7 mouse cellular contexts compared by ENCODE assay signal in the genomic region with DNA sequence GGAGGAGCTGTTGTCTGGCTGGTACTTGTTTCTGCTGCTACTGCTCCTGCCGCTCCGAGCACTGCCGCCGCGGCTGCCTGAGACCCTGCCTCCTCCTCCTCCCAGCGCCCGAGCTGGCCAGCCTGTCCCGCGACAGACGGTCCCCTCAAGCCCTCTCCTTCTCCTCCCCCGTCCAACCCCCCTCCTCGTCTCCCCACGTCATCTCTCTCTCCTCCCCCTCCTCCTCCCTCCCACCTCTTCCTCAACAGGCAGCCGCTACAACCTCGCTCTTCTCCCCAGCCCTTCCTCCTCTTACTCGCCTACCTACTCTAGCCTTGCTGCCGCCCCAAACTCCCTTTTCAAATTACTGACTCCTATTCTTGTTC. TPM values are rescaled to one million over a fixed set of nuclear protein-coding genes. Genes with fewer than 3 reads are reported as not detected.
DNase-seq lines count a peak whose midpoint lies in the region; ATAC-seq lines count a peak whose summit lies in the region.

A gene (minus strand): TSS at position 152 of the 365 bp plus-strand sequence.

- peak within 1 kb of the TSS; percentile 86 for H3K4me2 ChIP-seq in intestine, embryonic 16.5 days (ENCODE audit: low read depth, low read length)

- ATAC-seq in granulocyte monocyte progenitor cell, adult 5-6 weeks (replicated peaks; ENCODE audit: poor library complexity, severe bottlenecking) = peak; percentile 94
- ATAC-seq in intestine, embryonic 16.5 days = peak; percentile 89

- no peaks in the 10 kb centered on the region for H3K36me3 ChIP-seq in intestine, embryonic 16.5 days (ENCODE audit: control insufficient read depth, insufficient read depth, low read length)
- H3K36me3 ChIP-seq in midbrain, embryonic 10.5 days = no peaks in the 10 kb centered on the region

- peak within 1 kb of the TSS; percentile 70 for H3K27ac ChIP-seq in intestine, embryonic 16.5 days (ENCODE audit: low read length)
- peak within 1 kb of the TSS; percentile 84 for H3K27ac ChIP-seq in midbrain, embryonic 10.5 days (replicated peaks)

- H3K9ac ChIP-seq in intestine, embryonic 16.5 days (ENCODE audit: low read depth, low read length) = peak within 1 kb of the TSS; percentile 66

- no peaks in the 10 kb centered on the region for H3K4me1 ChIP-seq in intestine, embryonic 16.5 days (ENCODE audit: control insufficient read depth, insufficient read depth, low read length)
- peaks cover 14% of the 10 kb centered on the region for H3K4me1 ChIP-seq in midbrain, embryonic 10.5 days

- H3K27me3 ChIP-seq in intestine, embryonic 16.5 days (replicated peaks; ENCODE audit: control insufficient read depth, insufficient read depth, low read length) = peaks cover 10% of the 10 kb centered on the region
- peaks cover 96% of the 10 kb centered on the region for H3K27me3 ChIP-seq in midbrain, embryonic 10.5 days (ENCODE audit: low read depth, poor library complexity, severe bottlenecking)

- 7% methylated on average over 16 of the region's 17 CpGs for WGBS in intestine, embryonic 16.5 days
- WGBS in midbrain, embryonic 10.5 days = 14% methylated on average over 17 of the region's 17 CpGs

- peak; percentile 75 for DNase-seq in adrenal gland, postnatal 10 days
- DNase-seq in embryo, embryonic 10 days (ENCODE audit: low spot score) = peak; percentile 70
- peak; percentile 84 for DNase-seq in left cerebral cortex, postnatal 4 days
- DNase-seq in midbrain, embryonic 10.5 days (ENCODE audit: low spot score) = peak; percentile 81
- peak; percentile 23 to 24 for DNase-seq in right cerebral cortex, postnatal 36 days (ENCODE audit: low spot score in 2 of 2)

- peak within 1 kb of the TSS; percentile 58 for H3K4me3 ChIP-seq in intestine, embryonic 16.5 days (ENCODE audit: low read length)
- peak within 1 kb of the TSS; percentile 64 for H3K4me3 ChIP-seq in midbrain, embryonic 10.5 days

- no peaks in the 10 kb centered on the region for H3K9me3 ChIP-seq in intestine, embryonic 16.5 days (ENCODE audit: control insufficient read depth, low read length)
- no peaks in the 10 kb centered on the region for H3K9me3 ChIP-seq in midbrain, embryonic 10.5 days (replicated peaks)

- intact Hi-C loops in left cerebral cortex, postnatal 4 days (cut with DNase I) = no loop called here

RNA-seq across cellular contexts. Expression of the gene that starts here (rescaled TPM):
- total RNA-seq in adrenal gland, postnatal 10 days (2021) = 10 to 100 TPM; 41.8 to 56.6 TPM
- not detected in 2 replicates for total RNA-seq in granulocyte monocyte progenitor cell, adult 5-6 weeks (2014; fragmentation: Nextera tagmentation)
- not detected in 2 replicates for total RNA-seq in granulocyte monocyte progenitor cell, adult 5-6 weeks (2017)
- polyA plus RNA-seq in intestine, embryonic 16.5 days (2015; fragmentation: Nextera tagmentation; extraction: Ambion mirVana) = 6.5 and 6.9 TPM in 2 replicates
- total RNA-seq in left cerebral cortex, postnatal 4 days (2021) = 10 to 100 TPM; 63.9 to 70.3 TPM
- 9.6 and 11.0 TPM in 2 replicates for polyA plus RNA-seq in midbrain, embryonic 10.5 days (2016; fragmentation: Nextera tagmentation; extraction: Ambion mirVana)

Comparison
In these comparisons a context has a peak if more than half of its experiments do, and no peak if none do; other contexts are left out.
1. Peak in every context shown above with its lines: DNase-seq, ATAC-seq, H3K4me3 ChIP-seq and H3K27ac ChIP-seq.
2. RNA of the gene that starts here (total RNA-seq): 63.9 to 70.3 TPM in left cerebral cortex, postnatal 4 days and 41.8 to 56.6 TPM in adrenal gland, postnatal 10 days; not detected in granulocyte monocyte progenitor cell, adult 5-6 weeks; every median in the first group is over 10 times any median in the second.
3. Peak in ATAC-seq in granulocyte monocyte progenitor cell, adult 5-6 weeks; RNA of the gene not detected or under 1 TPM.
4. DNase-seq: peak in every context shown above with its lines; median percentile 84 in left cerebral cortex, postnatal 4 days; 81 in midbrain, embryonic 10.5 days; 75 in adrenal gland, postnatal 10 days; 70 in embryo, embryonic 10 days; 24 in right cerebral cortex, postnatal 36 days.